Mouse (Mus musculus): ENCODE measurements around the gene Adgrv1. TPM values are rescaled to one million over a fixed set of nuclear protein-coding genes. Genes with fewer than 3 reads are reported as not detected.
"Not testable (repeated sequence)": the region's sequence is repeated elsewhere in the genome, so short reads cannot be mapped to it uniquely, and the experiment has no call there.

Gene Adgrv1
- polyA plus RNA-seq, 1 experiment from 2014 or later = 5.6 TPM

DNA sequence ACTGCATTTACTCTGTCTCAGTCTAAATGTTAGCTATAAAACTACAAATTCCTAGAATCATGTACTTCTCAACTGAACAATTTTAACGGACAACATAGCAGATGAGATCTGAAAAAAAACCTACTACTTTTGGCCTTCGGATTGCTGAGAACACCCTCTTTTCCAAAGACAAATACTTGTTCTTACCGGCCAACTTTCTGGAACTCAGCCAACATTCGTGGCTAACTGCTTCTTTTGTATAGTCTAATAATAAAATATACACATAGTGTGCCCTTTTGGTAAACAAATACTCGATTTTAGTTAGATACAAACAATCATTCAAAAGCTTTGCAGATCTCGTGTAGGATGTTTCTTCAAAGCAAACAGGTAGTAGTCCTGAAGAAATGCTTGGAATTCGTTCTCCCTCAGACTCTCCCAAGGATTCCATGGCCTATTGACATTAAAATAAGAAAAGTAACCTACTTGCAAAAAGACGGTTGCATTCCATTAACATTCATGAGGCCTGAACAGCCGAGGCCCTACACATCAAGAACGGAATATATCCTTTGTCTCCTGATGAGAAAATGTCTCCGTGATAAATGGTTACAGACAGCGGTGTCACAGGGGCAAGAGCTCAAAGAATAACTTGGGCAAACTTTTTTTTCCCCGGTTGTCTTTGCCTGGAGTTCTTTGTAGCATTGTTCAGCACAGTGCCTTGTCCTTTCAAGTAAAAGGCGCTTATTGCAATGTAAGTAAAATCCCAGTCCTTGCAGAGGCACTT is 23.3 kb upstream of the Adgrv1 start:
- peak overlapping the region; percentile 67 for H3K4me2 ChIP-seq (ENCODE audit: low read length)
- H3K27ac ChIP-seq (ENCODE audit: low read depth, low read length) = no peak overlapping the region
- whole genome bisulfite sequencing = 8% methylated on average over 14 of the region's 14 CpGs
- H3K4me3 ChIP-seq (ENCODE audit: low read length) = no peak overlapping the region; the same call in 1 of the 2 replicates
- H3K27me3 ChIP-seq (replicated peaks; ENCODE audit: control insufficient read depth, insufficient read depth, low read length) = no peaks in the 10 kb centered on the region
- ATAC-seq = no peak
- no peaks in the 10 kb centered on the region for H3K9me3 ChIP-seq (ENCODE audit: control insufficient read depth, low read length)
- no peaks in the 10 kb centered on the region for H3K36me3 ChIP-seq (ENCODE audit: control insufficient read depth, insufficient read depth, low read length)
- no peak overlapping the region for H3K9ac ChIP-seq (ENCODE audit: low read depth, low read length)
- H3K4me1 ChIP-seq (ENCODE audit: control insufficient read depth, insufficient read depth, low read depth, low read length) = peaks cover 14% of the 10 kb centered on the region

DNA sequence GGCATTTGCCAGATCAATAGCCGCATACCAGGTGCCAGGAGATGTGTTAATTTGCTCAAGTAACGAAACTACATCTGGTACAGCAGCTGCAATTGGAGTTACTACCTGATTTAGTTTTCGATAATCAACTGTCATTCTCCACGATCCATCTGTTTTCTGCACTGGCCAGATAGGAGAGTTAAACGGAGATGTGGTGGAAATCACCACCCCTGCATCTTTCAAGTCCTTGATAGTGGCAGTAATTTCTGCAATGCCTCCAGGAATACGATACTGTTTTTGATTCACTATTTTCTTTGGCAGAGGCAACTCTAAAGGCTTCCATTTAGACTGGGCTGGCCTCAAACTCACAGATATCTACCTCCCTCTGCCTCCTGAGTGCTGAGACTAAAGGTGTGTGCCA is 17.4 kb upstream of the Adgrv1 start:
- not testable (repeated sequence) for ATAC-seq; H3K4me2 ChIP-seq (ENCODE audit: low read length); H3K9ac ChIP-seq (ENCODE audit: low read depth, low read length); H3K4me1 ChIP-seq (ENCODE audit: control insufficient read depth, insufficient read depth, low read depth, low read length); H3K36me3 ChIP-seq (ENCODE audit: control insufficient read depth, insufficient read depth, low read length); H3K4me3 ChIP-seq (ENCODE audit: low read length); H3K27me3 ChIP-seq (replicated peaks; ENCODE audit: control insufficient read depth, insufficient read depth, low read length); H3K27ac ChIP-seq (ENCODE audit: low read depth, low read length); H3K9me3 ChIP-seq (ENCODE audit: control insufficient read depth, low read length)
- WGBS = 82% methylated on average over 4 of the region's 6 CpGs

DNA sequence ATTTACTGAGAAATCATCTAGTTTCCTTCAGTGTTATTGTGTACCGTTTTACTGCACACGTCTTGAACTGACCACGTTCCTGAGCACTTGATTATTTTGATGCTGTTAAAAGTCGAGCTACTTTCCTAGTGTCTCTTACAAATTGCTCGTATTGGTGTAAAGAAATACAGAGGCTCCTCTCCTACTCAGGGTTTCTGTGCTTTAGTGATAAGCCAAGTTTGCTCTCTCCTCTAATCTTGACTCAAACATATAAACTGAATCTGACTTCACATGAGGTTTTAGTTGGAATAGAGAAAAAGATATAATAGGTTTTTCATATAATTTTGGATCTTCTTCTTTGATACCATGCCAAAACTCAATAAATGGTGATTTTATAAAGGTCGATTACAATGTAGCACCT is 13.4 kb upstream of the Adgrv1 start:
- Histone ChIP-seq H3K4me3 (ENCODE audit: low read length) (no peak overlapping the region), H3K27me3 (replicated peaks; ENCODE audit: control insufficient read depth, insufficient read depth, low read length) (no peaks in the 10 kb centered on the region), H3K36me3 (ENCODE audit: control insufficient read depth, insufficient read depth, low read length) (no peaks in the 10 kb centered on the region), H3K27ac (ENCODE audit: low read depth, low read length) (no peak overlapping the region), H3K9ac (ENCODE audit: low read depth, low read length) (no peak overlapping the region), H3K9me3 (ENCODE audit: control insufficient read depth, low read length) (no peaks in the 10 kb centered on the region), H3K4me1 (ENCODE audit: control insufficient read depth, insufficient read depth, low read depth, low read length) (no peaks in the 10 kb centered on the region), H3K4me2 (ENCODE audit: low read length) (no peak overlapping the region)
- no peak for ATAC-seq
- WGBS = 87% methylated on average over 6 of the region's 6 CpGs

DNA sequence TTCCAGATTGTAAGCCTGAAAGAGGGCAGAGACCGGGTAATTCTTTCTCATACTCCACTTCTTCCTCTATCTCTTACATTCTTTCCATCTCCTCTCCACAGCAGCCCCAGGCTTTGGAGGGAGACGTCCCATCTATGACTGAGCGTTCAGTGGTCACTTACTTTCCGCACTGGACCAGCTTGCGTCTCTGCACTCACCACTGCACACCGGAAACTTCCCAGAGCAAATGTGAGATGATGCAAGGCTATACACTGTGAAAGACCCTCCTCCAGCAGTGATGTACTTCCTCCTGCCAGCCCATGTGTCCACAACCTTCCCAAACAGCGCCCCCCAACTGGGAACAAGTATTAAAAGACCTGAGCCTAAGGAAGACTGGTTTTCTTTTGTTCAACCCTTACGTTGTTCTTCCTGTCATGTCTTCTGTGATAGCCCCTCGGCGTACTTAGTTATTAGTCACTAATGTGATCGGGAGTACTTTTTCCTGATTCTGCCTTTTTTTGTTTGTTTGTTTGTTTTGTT is 11.2 kb upstream of the Adgrv1 start:
- WGBS = 91% methylated on average over 11 of the region's 11 CpGs
- Histone ChIP-seq H3K27ac (ENCODE audit: low read depth, low read length) (no peak overlapping the region), H3K4me2 (ENCODE audit: low read length) (no peak overlapping the region), H3K27me3 (replicated peaks; ENCODE audit: control insufficient read depth, insufficient read depth, low read length) (no peaks in the 10 kb centered on the region), H3K9ac (ENCODE audit: low read depth, low read length) (no peak overlapping the region), H3K36me3 (ENCODE audit: control insufficient read depth, insufficient read depth, low read length) (no peaks in the 10 kb centered on the region), H3K4me3 (ENCODE audit: low read length) (no peak overlapping the region), H3K4me1 (ENCODE audit: control insufficient read depth, insufficient read depth, low read depth, low read length) (no peaks in the 10 kb centered on the region), H3K9me3 (ENCODE audit: control insufficient read depth, low read length) (no peaks in the 10 kb centered on the region)
- no peak for ATAC-seq

DNA sequence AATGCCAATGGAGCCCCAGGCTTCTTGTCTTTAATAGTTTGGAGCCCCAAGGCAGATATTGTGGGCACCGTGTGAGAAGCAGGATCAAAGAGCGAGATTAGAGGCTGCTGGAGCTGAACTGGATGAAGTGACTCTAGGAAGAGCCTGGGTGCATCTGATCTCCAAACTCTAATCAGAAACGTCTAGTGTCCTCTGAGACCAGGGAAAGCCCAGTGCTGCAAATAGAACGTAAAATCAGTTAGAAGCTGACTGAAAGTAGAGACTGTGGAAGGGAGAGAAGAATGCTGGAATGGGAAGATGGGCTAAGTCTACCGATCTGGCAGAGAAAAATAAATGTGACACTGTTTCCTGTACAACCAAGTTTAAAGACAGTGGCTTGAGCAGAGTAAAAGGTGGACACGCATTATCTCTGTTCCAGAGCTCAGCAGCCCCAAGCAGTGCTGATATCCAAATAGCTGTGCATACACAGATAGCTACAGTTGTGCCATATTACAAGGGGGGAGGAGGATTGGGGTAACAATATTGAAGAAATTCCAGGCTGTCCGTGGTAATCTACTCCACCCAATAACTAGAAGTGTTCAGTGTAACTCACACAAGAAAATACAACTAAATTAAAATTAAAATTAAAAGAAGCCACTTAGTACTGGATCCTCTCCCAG is 9.7 kb upstream of the Adgrv1 start:
- Histone ChIP-seq H3K4me1 (ENCODE audit: control insufficient read depth, insufficient read depth, low read depth, low read length) (no peaks in the 10 kb centered on the region), H3K4me2 (ENCODE audit: low read length) (no peak overlapping the region), H3K27ac (ENCODE audit: low read depth, low read length) (no peak overlapping the region), H3K9me3 (ENCODE audit: control insufficient read depth, low read length) (no peaks in the 10 kb centered on the region), H3K36me3 (ENCODE audit: control insufficient read depth, insufficient read depth, low read length) (no peaks in the 10 kb centered on the region), H3K27me3 (replicated peaks; ENCODE audit: control insufficient read depth, insufficient read depth, low read length) (no peaks in the 10 kb centered on the region), H3K4me3 (ENCODE audit: low read length) (no peak overlapping the region), H3K9ac (ENCODE audit: low read depth, low read length) (no peak overlapping the region)
- WGBS = 61% methylated on average over 7 of the region's 7 CpGs
- ATAC-seq = no peak

DNA sequence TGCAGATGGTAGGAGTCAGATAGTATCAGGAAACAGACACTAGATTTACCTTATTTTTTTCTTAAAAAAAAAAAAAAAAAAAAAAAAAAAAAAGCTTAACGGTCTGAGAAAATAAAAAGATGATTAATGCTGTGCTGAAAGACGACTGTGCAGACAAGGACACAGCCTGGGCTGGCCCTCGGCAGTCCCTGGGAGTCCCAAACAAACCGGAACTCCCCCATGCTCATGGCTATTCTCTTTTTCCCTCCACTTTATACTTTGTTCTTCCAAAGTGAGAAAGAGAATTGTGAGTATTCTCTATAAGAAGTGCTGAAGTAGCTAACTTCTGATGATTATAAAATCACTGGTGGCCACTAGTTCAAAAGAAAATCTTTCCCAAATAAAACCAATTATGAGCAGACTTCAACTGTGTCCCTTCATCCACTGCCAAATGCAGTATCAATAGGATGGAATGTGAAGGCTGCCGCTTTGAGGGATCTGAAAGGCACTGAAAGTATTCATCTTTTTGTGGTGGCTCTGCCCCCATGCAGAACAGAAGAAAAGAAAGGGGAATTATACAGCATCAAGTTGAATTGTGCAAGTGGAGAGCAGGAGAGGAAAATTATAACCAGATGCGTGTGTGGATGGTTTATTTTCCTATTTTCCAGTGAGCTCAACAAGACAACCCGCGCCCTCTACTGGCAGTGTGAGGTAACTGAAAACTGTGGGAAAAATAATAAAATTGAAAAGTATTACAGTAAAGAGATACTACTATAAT is 8.5 kb upstream of the Adgrv1 start:
- no peaks in the 10 kb centered on the region for H3K36me3 ChIP-seq (ENCODE audit: control insufficient read depth, insufficient read depth, low read length)
- H3K4me2 ChIP-seq (ENCODE audit: low read length) = peak overlapping the region; percentile 44
- no peaks in the 10 kb centered on the region for H3K27me3 ChIP-seq (replicated peaks; ENCODE audit: control insufficient read depth, insufficient read depth, low read length)
- ATAC-seq = peak; percentile 80
- no peaks in the 10 kb centered on the region for H3K4me1 ChIP-seq (ENCODE audit: control insufficient read depth, insufficient read depth, low read depth, low read length)
- H3K9ac ChIP-seq (ENCODE audit: low read depth, low read length) = no peak overlapping the region
- H3K4me3 ChIP-seq (ENCODE audit: low read length) = no peak overlapping the region
- WGBS = 1% methylated on average over 8 of the region's 8 CpGs
- no peaks in the 10 kb centered on the region for H3K9me3 ChIP-seq (ENCODE audit: control insufficient read depth, low read length)
- no peak overlapping the region for H3K27ac ChIP-seq (ENCODE audit: low read depth, low read length)

DNA sequence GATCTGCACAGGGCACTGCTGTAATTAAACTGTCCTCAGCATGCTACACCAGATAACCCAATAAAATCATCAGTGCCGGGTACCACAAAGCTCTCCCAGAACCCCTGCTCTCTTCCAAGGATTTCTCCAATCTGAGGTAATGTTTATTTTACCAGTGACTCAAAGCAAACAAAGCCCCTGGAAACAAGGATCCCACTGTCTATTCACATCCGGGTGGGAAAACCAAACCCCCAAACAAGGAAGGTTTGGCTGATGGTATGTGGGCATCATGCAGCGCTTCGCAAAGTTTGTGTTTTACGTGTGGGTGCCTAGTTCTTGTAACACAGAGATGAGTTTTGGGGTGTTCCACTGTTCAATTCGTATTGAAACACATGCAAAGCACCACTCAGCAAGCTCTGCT is 7.9 kb upstream of the Adgrv1 start:
- Histone ChIP-seq H3K36me3 (ENCODE audit: control insufficient read depth, insufficient read depth, low read length) (no peaks in the 10 kb centered on the region), H3K27ac (ENCODE audit: low read depth, low read length) (no peak overlapping the region), H3K4me3 (ENCODE audit: low read length) (no peak overlapping the region), H3K9ac (ENCODE audit: low read depth, low read length) (no peak overlapping the region), H3K27me3 (replicated peaks; ENCODE audit: control insufficient read depth, insufficient read depth, low read length) (no peaks in the 10 kb centered on the region), H3K4me1 (ENCODE audit: control insufficient read depth, insufficient read depth, low read depth, low read length) (no peaks in the 10 kb centered on the region), H3K9me3 (ENCODE audit: control insufficient read depth, low read length) (no peaks in the 10 kb centered on the region), H3K4me2 (ENCODE audit: low read length) (peak overlapping the region; percentile 10; the same call in 1 of the 2 replicates)
- ATAC-seq = no peak
- 31% methylated on average over 6 of the region's 6 CpGs for WGBS

DNA sequence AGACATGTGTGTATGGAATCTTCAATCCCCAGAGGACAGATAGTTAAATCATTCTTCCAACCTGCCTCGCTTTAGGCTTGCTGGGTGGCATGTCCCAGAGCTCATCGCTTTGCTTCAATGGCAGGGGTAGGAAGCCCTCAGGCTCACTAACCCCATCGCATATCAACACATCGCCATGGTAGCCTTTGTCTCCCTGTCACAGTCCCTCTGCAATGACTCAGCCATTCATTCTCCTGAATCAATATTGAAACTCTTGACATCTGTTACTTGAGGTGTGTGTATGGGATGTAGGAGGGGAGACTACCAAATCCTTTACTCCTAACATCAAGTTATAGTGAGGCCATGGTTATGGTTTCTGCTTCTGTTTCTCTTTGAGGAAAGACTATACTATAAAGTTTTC is 6.7 kb upstream of the Adgrv1 start:
- no peak overlapping the region for H3K4me2 ChIP-seq (ENCODE audit: low read length)
- 23% methylated on average over 4 of the region's 4 CpGs for WGBS
- no peak overlapping the region for H3K27ac ChIP-seq (ENCODE audit: low read depth, low read length)
- no peaks in the 10 kb centered on the region for H3K4me1 ChIP-seq (ENCODE audit: control insufficient read depth, insufficient read depth, low read depth, low read length)
- no peak overlapping the region for H3K4me3 ChIP-seq (ENCODE audit: low read length)
- H3K36me3 ChIP-seq (ENCODE audit: control insufficient read depth, insufficient read depth, low read length) = no peaks in the 10 kb centered on the region
- no peaks in the 10 kb centered on the region for H3K9me3 ChIP-seq (ENCODE audit: control insufficient read depth, low read length)
- no peak for ATAC-seq
- no peaks in the 10 kb centered on the region for H3K27me3 ChIP-seq (replicated peaks; ENCODE audit: control insufficient read depth, insufficient read depth, low read length)
- H3K9ac ChIP-seq (ENCODE audit: low read depth, low read length) = no peak overlapping the region

DNA sequence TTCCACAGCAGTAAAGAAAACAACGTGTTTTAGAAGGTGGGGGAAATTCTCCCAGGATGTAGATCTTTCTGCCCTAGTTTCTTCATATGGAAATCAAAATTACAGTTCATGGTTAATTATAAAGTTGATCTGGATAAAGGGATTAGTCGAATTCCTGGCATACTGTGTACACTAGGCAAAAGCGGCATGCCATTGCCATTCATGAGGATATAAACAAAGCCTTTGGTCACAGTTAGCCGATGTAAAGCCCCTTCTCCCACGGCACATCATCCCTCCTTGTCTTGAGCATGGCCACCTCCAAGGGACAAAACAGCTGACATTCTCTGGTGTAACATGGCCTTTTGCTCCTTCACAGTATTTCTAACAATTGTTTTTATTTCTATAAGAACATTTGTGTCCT is 2.4 kb downstream of the Adgrv1 start:
- H3K4me1 ChIP-seq (ENCODE audit: control insufficient read depth, insufficient read depth, low read depth, low read length) = no peaks in the 10 kb centered on the region
- no peaks in the 10 kb centered on the region for H3K9me3 ChIP-seq (ENCODE audit: control insufficient read depth, low read length)
- H3K27me3 ChIP-seq (replicated peaks; ENCODE audit: control insufficient read depth, insufficient read depth, low read length) = no peaks in the 10 kb centered on the region
- no peak overlapping the region for H3K4me2 ChIP-seq (ENCODE audit: low read length)
- H3K9ac ChIP-seq (ENCODE audit: low read depth, low read length) = no peak overlapping the region
- H3K36me3 ChIP-seq (ENCODE audit: control insufficient read depth, insufficient read depth, low read length) = no peaks in the 10 kb centered on the region
- 15% methylated on average over 5 of the region's 5 CpGs for WGBS
- H3K4me3 ChIP-seq (ENCODE audit: low read length) = no peak overlapping the region
- ATAC-seq = no peak
- no peak overlapping the region for H3K27ac ChIP-seq (ENCODE audit: low read depth, low read length)
